Mouse (Mus musculus) lung, postnatal 0 days (tissue): ENCODE measurements around the gene Rasgrp2.

ENCODE experiments used
- CTCF ChIP-seq: IDR thresholded peaks from 2 replicates; pipeline ENCODE4 v1.5.1; 2016; ENCODE audit warnings: antibody characterized with exemption, mild to moderate bottlenecking
- EP300 ChIP-seq: IDR thresholded peaks from 2 replicates; pipeline ENCODE4 v1.6.1; 2016; ENCODE audit warnings: antibody characterized with exemption, mild to moderate bottlenecking, control low read depth

- TF ChIP-seq CTCF (no peak), EP300 (no peak)
Observed at GRCm38 (mm10) chr19:6372433-6372832, 26.7 kb upstream of the Rasgrp2 start.
